Mouse (Mus musculus): ENCODE measurements around the gene Klkb1. TPM values are rescaled to one million over a fixed set of nuclear protein-coding genes. Genes with fewer than 3 reads are reported as not detected.

Gene Klkb1
- polyA plus RNA-seq, 1 experiment, result not detected

DNA sequence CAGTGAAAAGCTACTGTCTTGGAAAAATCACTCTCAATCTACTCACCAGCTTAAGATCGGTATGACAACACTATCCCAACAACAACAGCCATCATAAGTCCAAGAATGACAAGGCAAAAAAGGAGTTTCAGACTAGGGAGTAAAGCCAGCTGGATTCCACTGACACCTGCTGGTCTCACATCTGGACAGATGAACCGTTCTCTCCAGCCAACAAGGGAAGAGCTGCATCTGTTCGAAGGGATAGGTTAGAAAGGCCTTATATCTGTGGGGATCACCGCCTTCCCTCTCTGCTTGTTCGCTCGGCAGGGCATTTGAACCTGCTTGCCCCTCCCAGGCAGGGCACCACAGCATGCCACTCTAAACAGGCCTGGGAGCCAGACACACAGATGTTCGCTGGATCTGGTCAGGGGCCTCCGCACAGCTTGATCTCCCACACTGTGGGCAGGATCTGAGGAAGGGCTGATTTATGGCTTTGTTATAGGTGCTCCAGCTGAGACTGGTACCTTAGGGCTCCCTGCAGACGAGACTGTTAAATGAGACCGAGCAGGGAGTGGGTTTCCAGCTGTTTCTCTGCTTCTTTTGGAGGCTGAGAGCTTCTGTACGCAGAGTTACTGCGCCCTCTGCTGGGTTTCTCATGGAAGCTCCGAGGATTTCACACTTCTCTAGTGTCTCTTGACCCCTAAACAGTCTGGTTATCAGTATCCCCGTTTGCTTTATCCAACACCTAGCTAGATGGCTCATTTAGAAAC is 58.3 kb downstream of the Klkb1 start:
- H3K9me3 ChIP-seq (ENCODE audit: control insufficient read depth, low read length), result no peaks in the 10 kb centered on the region
- no peak overlapping the region for H3K4me3 ChIP-seq (replicated peaks)
- no peaks in the 10 kb centered on the region for H3K36me3 ChIP-seq (ENCODE audit: control insufficient read depth)
- TF ChIP-seq GATA1 (IDR thresholded peaks at IDR 0.05; ENCODE audit: low read length), result no peak
- no peak for TF ChIP-seq TAL1 (IDR thresholded peaks at IDR 0.05; ENCODE audit: low read length)
- H3K27me3 ChIP-seq (ENCODE audit: control insufficient read depth), result no peaks in the 10 kb centered on the region
- H3K4me1 ChIP-seq (ENCODE audit: control insufficient read depth), result no peaks in the 10 kb centered on the region

DNA sequence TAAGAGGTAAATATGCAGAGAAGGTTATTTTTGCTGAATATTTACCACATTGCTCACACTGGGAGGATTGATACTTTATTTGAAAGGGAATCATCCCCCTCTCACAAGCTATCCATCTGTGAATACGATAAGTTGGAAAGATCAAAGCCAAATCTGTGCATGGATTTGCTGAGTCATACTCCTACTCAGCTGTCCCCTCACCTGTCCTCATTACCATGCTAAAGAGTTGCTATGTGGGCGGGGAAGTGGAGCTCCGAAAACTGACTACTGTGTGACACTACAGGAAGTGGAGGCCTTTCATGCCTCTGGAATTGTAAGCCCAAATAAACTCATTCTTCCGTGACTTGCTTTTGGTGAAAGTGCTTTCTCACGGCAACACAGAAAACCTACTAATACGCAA is 59.4 kb downstream of the Klkb1 start:
- H3K4me1 ChIP-seq (ENCODE audit: control insufficient read depth), result no peaks in the 10 kb centered on the region

DNA sequence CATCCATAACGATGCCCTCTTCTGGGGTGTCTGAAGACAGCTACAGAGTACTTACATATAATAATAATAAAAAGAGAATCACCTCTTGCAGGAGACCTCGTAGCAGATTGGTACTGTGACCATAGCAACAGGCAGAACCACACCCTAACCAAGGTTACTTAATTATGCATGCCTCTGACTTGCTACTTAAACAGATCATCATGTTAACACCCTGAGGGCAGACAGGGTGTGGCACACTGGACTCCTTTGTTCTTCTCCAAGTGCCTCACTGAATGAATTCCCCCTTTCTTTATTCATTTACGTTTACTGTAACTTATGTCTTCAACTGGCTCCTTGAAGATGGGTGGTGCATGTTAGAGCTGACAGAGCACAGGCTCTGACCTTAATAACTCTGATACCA is 61.4 kb downstream of the Klkb1 start:
- Histone ChIP-seq H3K9me3 (ENCODE audit: control insufficient read depth, low read length) (no peaks in the 10 kb centered on the region), H3K36me3 (ENCODE audit: control insufficient read depth) (no peaks in the 10 kb centered on the region), H3K4me1 (ENCODE audit: control insufficient read depth) (no peaks in the 10 kb centered on the region), H3K4me3 (replicated peaks) (no peak overlapping the region), H3K27me3 (ENCODE audit: control insufficient read depth) (no peaks in the 10 kb centered on the region)
- TF ChIP-seq GATA1 (IDR thresholded peaks at IDR 0.05; ENCODE audit: low read length) (no peak), TAL1 (IDR thresholded peaks at IDR 0.05; ENCODE audit: low read length) (no peak)

More for the DNA sequence above, 59.4 kb downstream of the Klkb1 start:
- Histone ChIP-seq H3K4me3 (replicated peaks) (no peak overlapping the region), H3K27me3 (ENCODE audit: control insufficient read depth) (no peaks in the 10 kb centered on the region), H3K9me3 (ENCODE audit: control insufficient read depth, low read length) (no peaks in the 10 kb centered on the region), H3K36me3 (ENCODE audit: control insufficient read depth) (no peaks in the 10 kb centered on the region)
- TF ChIP-seq GATA1 (IDR thresholded peaks at IDR 0.05; ENCODE audit: low read length), result no peak
- TF ChIP-seq TAL1 (IDR thresholded peaks at IDR 0.05; ENCODE audit: low read length), result no peak

Other genes with a start within 250 kb of the Klkb1 start
- gene Mtnr1a, start 225.7 kb downstream of the Klkb1 start, polyA plus RNA-seq (2012), result not detected in 2 replicates
- gene F11, start 32.8 kb downstream of the Klkb1 start, polyA plus RNA-seq (2012), result 0.02 TPM in 1 of 2 replicates, not detected in the other
- gene Gm45753, start 13.6 kb upstream of the Klkb1 start, polyA plus RNA-seq (2012), result not detected in 2 replicates
- not detected in 2 replicates for gene Cyp4v3, start 38.4 kb upstream of the Klkb1 start, polyA plus RNA-seq (2012)
- 0.03 TPM in 1 of 2 replicates, not detected in the other for gene Fam149a, start 87.4 kb upstream of the Klkb1 start, polyA plus RNA-seq (2012)
- not detected in 2 replicates for gene Tlr3, start 116.2 kb upstream of the Klkb1 start, polyA plus RNA-seq (2012)
- 0.01 and 0.08 TPM in 2 replicates for gene Sorbs2, start 212.9 kb upstream of the Klkb1 start, polyA plus RNA-seq (2012)